Mouse (Mus musculus): ENCODE measurements around the gene Dad1. TPM values are rescaled to one million over a fixed set of nuclear protein-coding genes. Genes with fewer than 3 reads are reported as not detected.

Dad1 gene
- polyA plus RNA-seq, 1 experiment from 2014 or later: 240 TPM

DNA sequence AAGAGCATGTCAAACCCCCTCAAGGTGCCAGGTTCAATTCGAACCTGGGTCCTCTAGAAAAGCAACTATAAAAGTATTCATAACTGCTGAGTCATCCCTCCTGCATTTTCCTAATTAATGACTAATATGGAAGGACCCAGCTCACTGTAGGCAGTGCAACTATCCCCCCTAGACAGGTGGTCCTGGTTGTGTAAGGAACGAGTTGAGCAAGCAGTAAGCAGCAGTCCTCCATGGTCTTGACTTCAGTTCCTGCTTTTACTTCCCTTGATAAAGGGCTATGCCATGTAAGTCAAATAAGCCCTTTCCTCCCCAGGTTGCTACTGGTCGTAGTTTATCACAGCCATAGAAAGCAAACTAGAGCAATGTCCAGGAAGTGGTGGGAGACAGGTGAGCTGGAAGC lies 7.7 kb downstream of the Dad1 start:
- Histone ChIP-seq H3K4me2 (no peak overlapping the region), H3K4me3 (replicated peaks) (no peak overlapping the region), H3K9me3 (no peaks in the 10 kb centered on the region), H3K36me3 (peaks cover 59% of the 10 kb centered on the region), H3K9ac (replicated peaks) (no peak overlapping the region), H3K27ac (no peak overlapping the region), H3K4me1 (replicated peaks) (peaks cover 13% of the 10 kb centered on the region; the same call in 1 of the 2 replicates), H3K27me3 (no peaks in the 10 kb centered on the region)
- no peak for ATAC-seq (ENCODE audit: insufficient number of reproducible peaks, insufficient read depth, low FRiP score, low TSS enrichment, low read depth)
- 91% methylated on average over 3 of the region's 3 CpGs for WGBS

DNA sequence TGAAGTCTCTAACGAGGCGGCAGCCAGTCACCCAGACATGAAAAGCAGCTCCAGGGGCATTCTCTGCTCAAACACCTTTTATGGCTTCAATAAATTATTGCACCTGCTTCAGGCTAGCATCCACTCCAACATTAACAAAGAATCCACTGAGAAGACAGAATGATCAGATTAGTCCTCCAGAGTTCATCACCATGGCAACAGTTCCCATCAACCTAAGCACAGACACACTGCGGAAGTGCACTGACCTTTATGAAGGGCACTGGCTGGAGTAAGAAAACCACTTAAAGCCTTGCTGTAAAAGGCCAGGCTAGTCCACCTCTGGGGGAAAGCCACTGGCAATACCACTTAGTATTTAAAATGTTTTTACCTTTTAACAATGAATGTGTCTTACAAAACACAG lies 9.7 kb downstream of the Dad1 start:
- Histone ChIP-seq H3K27ac (no peak overlapping the region), H3K4me3 (replicated peaks) (no peak overlapping the region), H3K4me2 (no peak overlapping the region), H3K4me1 (replicated peaks) (peaks cover 4% of the 10 kb centered on the region; the same call in 1 of the 2 replicates), H3K9me3 (no peaks in the 10 kb centered on the region), H3K27me3 (no peaks in the 10 kb centered on the region), H3K9ac (replicated peaks) (no peak overlapping the region), H3K36me3 (peaks cover 60% of the 10 kb centered on the region)
- 37% methylated on average over 3 of the region's 3 CpGs for WGBS
- ATAC-seq (ENCODE audit: insufficient number of reproducible peaks, insufficient read depth, low FRiP score, low TSS enrichment, low read depth): no peak

DNA sequence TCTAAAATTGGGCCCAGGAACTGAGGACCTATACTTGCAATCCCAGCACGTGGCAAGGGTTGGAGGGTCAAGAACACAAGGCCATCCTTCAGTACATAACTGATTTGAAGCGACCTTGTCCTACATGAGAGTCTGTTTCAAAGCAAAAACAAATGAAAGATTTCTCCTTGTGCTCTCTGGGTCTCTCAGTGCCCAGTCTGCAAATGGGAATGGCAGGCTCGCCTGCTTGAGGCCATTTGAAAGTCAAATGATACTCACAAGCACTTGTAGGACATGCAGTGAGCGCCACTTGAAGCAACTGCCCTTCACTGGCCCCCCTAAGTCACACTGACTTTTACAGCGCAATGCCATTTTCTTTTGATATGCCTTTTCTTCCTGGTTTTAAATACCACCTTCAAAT lies 13.4 kb downstream of the Dad1 start:
- no peak for ATAC-seq (ENCODE audit: insufficient number of reproducible peaks, insufficient read depth, low FRiP score, low TSS enrichment, low read depth)
- 93% methylated on average over 5 of the region's 5 CpGs for WGBS
- no peak overlapping the region for H3K4me3 ChIP-seq (replicated peaks)
- H3K9ac ChIP-seq (replicated peaks): no peak overlapping the region
- H3K4me2 ChIP-seq: no peak overlapping the region
- H3K4me1 ChIP-seq (replicated peaks): no peaks in the 10 kb centered on the region
- H3K9me3 ChIP-seq: no peaks in the 10 kb centered on the region
- H3K36me3 ChIP-seq: peaks cover 52% of the 10 kb centered on the region
- H3K27ac ChIP-seq: no peak overlapping the region
- no peaks in the 10 kb centered on the region for H3K27me3 ChIP-seq

- Histone ChIP-seq H3K9me3 (no peaks in the 10 kb centered on the region), H3K36me3 (peaks cover 57% of the 10 kb centered on the region), H3K4me2 (no peak overlapping the region), H3K9ac (replicated peaks) (no peak overlapping the region), H3K27ac (no peak overlapping the region), H3K27me3 (no peaks in the 10 kb centered on the region), H3K4me1 (replicated peaks) (peaks cover 4% of the 10 kb centered on the region), H3K4me3 (replicated peaks) (no peak overlapping the region)
- ATAC-seq (ENCODE audit: insufficient number of reproducible peaks, insufficient read depth, low FRiP score, low TSS enrichment, low read depth): peak; percentile 65; the same call in 1 of the 2 replicates
- WGBS: 17% methylated on average over 7 of the region's 7 CpGs
Observed at GRCm38 (mm10) chr14:54239002-54239736, 14.7 kb downstream of the Dad1 start.

- no peaks in the 10 kb centered on the region for H3K9me3 ChIP-seq
- no peak for ATAC-seq (ENCODE audit: insufficient number of reproducible peaks, insufficient read depth, low FRiP score, low TSS enrichment, low read depth)
- no peak overlapping the region for H3K9ac ChIP-seq (replicated peaks)
- no peak overlapping the region for H3K27ac ChIP-seq
- H3K27me3 ChIP-seq: no peaks in the 10 kb centered on the region
- no peak overlapping the region for H3K4me3 ChIP-seq (replicated peaks)
- no peak overlapping the region for H3K4me2 ChIP-seq
- H3K36me3 ChIP-seq: peaks cover 46% of the 10 kb centered on the region
- WGBS: 87% methylated on average over 5 of the region's 5 CpGs
- H3K4me1 ChIP-seq (replicated peaks): peaks cover 19% of the 10 kb centered on the region
Observed at GRCm38 (mm10) chr14:54236881-54237280, 17.0 kb downstream of the Dad1 start.

GRCm38 (mm10) chr14:54235825-54236540 lies 17.9 kb downstream of the Dad1 start:
- no peak overlapping the region for H3K27ac ChIP-seq

DNA sequence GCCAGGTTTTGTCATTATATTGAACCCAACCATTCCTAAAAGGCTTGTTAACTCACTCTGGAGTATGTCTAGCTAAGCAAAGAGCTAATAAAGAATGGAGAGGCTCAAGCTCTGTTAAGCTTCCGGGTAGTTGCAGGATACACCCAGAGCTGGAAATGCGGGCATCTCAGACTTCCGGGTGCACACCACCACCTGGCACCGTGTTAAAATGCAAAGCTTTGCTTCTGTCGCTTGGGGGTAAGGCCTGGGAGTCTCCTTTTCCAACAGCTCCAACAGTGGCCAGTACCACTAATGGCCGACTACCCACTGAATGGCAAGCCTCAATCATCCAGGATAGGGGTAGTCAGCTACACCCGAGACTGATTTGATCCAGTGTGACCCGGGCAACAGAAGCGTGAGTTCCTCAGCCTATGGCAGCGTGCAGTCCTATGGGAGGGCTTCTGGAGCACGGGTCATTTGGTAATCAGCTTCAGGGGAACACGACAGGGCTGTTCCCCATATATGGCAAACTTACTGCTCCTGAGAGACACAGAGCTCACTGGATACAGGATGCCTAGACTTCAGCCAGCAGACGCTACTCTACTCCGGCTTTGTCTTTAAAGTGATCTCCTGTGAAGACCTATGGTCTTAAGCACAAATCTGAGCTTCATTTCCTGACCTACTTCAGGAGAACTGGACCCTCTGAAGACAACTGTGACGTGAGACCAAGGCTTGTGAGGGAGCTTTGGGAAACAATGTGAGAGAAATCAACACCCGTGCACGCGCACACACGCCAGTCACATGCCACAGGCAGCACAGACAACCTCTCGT lies 19.5 kb downstream of the Dad1 start:
- peak overlapping the region; percentile 54 for H3K27ac ChIP-seq
- peaks cover 29% of the 10 kb centered on the region for H3K36me3 ChIP-seq
- no peaks in the 10 kb centered on the region for H3K27me3 ChIP-seq
- peaks cover 19% of the 10 kb centered on the region for H3K4me1 ChIP-seq (replicated peaks)
- no peaks in the 10 kb centered on the region for H3K9me3 ChIP-seq
- 81% methylated on average over 20 of the region's 20 CpGs for WGBS
- 0 out of 2 replicates have a peak overlapping the region, but pooled peaks have one; percentile 27 for H3K9ac ChIP-seq (replicated peaks)
- H3K4me2 ChIP-seq: no peak overlapping the region
- H3K4me3 ChIP-seq (replicated peaks): no peak overlapping the region
- no peak for ATAC-seq (ENCODE audit: insufficient number of reproducible peaks, insufficient read depth, low FRiP score, low TSS enrichment, low read depth)

More at GRCm38 (mm10) chr14:54235825-54236540, 17.9 kb downstream of the Dad1 start:
- 89% methylated on average over 5 of the region's 5 CpGs for WGBS
- no peak for ATAC-seq (ENCODE audit: insufficient number of reproducible peaks, insufficient read depth, low FRiP score, low TSS enrichment, low read depth)
- no peaks in the 10 kb centered on the region for H3K9me3 ChIP-seq
- H3K4me2 ChIP-seq: no peak overlapping the region
- peaks cover 19% of the 10 kb centered on the region for H3K4me1 ChIP-seq (replicated peaks)
- no peak overlapping the region for H3K4me3 ChIP-seq (replicated peaks)
- H3K36me3 ChIP-seq: peaks cover 37% of the 10 kb centered on the region
- H3K9ac ChIP-seq (replicated peaks): no peak overlapping the region
- H3K27me3 ChIP-seq: no peaks in the 10 kb centered on the region

DNA sequence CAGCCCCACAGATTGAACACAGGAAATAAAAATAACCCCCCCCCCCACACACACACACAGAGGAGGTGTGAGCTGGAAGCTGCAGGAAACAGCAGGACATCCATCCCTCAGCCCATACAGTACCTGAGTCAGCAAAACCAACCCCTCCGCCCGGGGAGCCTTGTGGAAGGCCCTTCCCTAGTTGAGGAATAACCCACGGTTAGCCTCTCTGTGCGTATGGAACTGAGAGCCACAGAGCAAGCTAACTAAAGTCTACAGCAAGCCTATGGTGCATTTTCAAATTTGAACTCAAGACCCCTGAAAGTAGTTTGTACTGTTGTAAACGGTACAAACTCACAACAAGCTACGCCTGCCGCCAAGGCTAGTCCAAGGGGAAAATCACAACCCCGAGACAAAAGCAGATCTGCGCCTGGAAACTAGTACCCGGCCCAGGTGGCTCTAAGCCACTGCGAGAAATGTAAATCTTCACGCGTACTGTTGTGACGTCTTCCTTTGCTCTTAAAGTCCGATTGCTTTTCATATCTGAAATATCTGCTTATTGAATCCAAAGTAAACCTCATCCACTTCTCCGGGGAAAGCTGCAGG lies 20.3 kb downstream of the Dad1 start:
- H3K27ac ChIP-seq: peak overlapping the region; percentile 54
- 72% methylated on average over 16 of the region's 16 CpGs for WGBS
- H3K36me3 ChIP-seq: peaks cover 24% of the 10 kb centered on the region
- no peaks in the 10 kb centered on the region for H3K27me3 ChIP-seq
- no peaks in the 10 kb centered on the region for H3K9me3 ChIP-seq
- 0 out of 2 replicates have a peak overlapping the region, but pooled peaks have one; percentile 27 for H3K9ac ChIP-seq (replicated peaks)
- peak overlapping the region; percentile 13; the same call in 1 of the 2 replicates for H3K4me2 ChIP-seq
- H3K4me3 ChIP-seq (replicated peaks): no peak overlapping the region
- ATAC-seq (ENCODE audit: insufficient number of reproducible peaks, insufficient read depth, low FRiP score, low TSS enrichment, low read depth): no peak
- H3K4me1 ChIP-seq (replicated peaks): peaks cover 27% of the 10 kb centered on the region

DNA sequence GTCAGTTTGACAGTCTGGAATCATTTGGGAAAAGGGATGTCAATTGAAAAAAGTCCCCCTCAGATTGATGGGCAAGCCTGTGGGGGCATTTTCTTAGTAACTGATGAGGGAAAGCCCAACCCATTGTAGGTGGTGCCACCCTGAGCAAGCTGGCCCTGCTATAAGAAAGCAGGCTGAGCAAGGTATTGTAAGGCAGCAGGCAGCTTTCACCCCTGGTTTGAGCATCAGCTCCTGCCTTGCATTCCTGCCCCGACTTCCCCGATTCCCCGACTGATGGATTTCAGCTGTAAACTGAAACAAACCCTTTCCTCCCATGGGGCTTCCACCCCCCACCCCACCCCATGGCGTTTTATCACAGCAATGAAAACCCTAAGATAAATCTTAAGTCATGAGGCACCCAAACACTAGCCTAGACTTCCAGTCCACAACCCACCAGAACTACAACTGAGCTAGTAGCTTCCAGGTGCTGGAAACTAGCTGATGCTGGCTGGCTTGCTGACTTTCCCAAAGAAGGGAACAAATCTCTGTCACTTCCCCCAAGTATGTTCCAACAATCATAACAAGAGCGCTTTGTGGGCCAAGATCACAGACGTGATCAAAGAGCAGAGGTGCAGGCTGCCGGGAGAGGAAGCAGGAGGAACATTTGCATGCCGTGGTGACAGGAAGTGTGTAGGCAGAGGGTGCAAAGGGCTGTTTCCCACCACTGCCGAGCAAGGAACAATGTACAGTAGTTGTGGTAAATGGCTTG lies 20.9 kb downstream of the Dad1 start:
- H3K27ac ChIP-seq: peak overlapping the region; percentile 54
- H3K9ac ChIP-seq (replicated peaks): no peak overlapping the region
- ATAC-seq (ENCODE audit: insufficient number of reproducible peaks, insufficient read depth, low FRiP score, low TSS enrichment, low read depth): no peak
- no peaks in the 10 kb centered on the region for H3K27me3 ChIP-seq
- H3K4me2 ChIP-seq: peak overlapping the region; percentile 13; the same call in 1 of the 2 replicates
- no peak overlapping the region for H3K4me3 ChIP-seq (replicated peaks)
- H3K36me3 ChIP-seq: peaks cover 19% of the 10 kb centered on the region
- WGBS: 14% methylated on average over 9 of the region's 9 CpGs
- H3K4me1 ChIP-seq (replicated peaks): peaks cover 31% of the 10 kb centered on the region
- H3K9me3 ChIP-seq: no peaks in the 10 kb centered on the region

DNA sequence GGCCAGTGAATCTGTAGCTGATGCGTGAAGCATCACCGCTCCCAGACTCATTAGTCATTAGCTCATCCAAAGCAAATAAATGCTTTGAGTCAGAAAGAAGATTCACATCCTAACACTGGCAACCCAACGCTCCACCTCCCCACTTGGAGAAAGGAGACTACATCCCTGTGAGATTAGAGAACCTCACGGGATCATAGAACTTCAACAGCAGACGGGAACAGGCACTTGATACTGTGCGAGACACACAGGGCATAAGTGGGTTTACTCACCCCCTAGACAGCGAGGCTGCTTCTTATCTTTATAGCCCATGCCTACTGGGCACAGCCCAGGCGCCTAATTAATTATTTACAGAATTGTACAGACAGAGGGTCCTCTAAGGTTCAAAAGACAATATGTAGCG lies 21.8 kb downstream of the Dad1 start:
- no peak overlapping the region for H3K9ac ChIP-seq (replicated peaks)
- ATAC-seq (ENCODE audit: insufficient number of reproducible peaks, insufficient read depth, low FRiP score, low TSS enrichment, low read depth): no peak

More for the DNA sequence above, 21.8 kb downstream of the Dad1 start:
- Histone ChIP-seq H3K4me3 (replicated peaks) (no peak overlapping the region), H3K4me1 (replicated peaks) (peaks cover 31% of the 10 kb centered on the region), H3K27me3 (no peaks in the 10 kb centered on the region), H3K9me3 (no peaks in the 10 kb centered on the region), H3K36me3 (peaks cover 17% of the 10 kb centered on the region), H3K27ac (no peak overlapping the region), H3K4me2 (no peak overlapping the region)
- WGBS: 61% methylated on average over 9 of the region's 9 CpGs
